Comparison of ENCODE assay signal across 9 mouse cellular contexts in the genomic region with DNA sequence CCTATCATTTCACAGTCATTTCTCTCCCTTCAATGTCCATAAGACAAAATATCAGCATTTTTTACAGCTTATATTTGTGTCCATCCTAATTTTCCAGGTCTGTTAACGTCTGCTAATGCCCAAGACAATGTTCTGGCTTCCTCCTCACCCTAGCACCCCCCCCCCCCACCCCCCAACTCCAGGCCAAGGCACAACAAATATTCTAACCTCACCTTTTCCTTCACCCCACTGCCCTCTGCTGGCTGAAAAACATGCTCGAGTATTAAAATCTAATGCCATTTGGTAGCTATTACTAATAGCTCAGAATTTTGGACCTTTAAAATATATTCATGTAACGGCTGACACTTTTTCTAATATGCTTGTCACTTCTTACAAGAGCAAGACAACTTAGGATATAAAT. TPM values are rescaled to one million over a fixed set of nuclear protein-coding genes. Genes with fewer than 3 reads are reported as not detected.
DNase-seq lines count a peak whose midpoint lies in the region; ATAC-seq lines count a peak whose summit lies in the region.
"Had no signal": no experiment of that assay in that cellular context is flagged by ENCODE, and none has a peak within 500 bp of the region (broad histone marks: within the 10 kb centered on the region; RNA-seq: fewer than 3 reads in every experiment).

No protein-coding gene starts in this region.

- no peak overlapping the region for H3K4me2 ChIP-seq in kidney, embryonic 15.5 days
- H3K4me2 ChIP-seq in midbrain, embryonic 11.5 days, result no peak overlapping the region
- H3K4me2 ChIP-seq: neural tube, embryonic 12.5 days had no signal

- H3K4me1 ChIP-seq in kidney, embryonic 15.5 days, result no peaks in the 10 kb centered on the region
- no peaks in the 10 kb centered on the region for H3K4me1 ChIP-seq in midbrain, embryonic 11.5 days (ENCODE audit: control insufficient read depth, insufficient read depth, low read length)
- H3K4me1 ChIP-seq: neural tube, embryonic 12.5 days had no signal

- no peak overlapping the region for H3K9ac ChIP-seq in kidney, embryonic 15.5 days
- H3K9ac ChIP-seq in midbrain, embryonic 11.5 days (ENCODE audit: low read length), result no peak overlapping the region
- H3K9ac ChIP-seq: neural tube, embryonic 12.5 days had no signal

- H3K36me3 ChIP-seq in kidney, embryonic 15.5 days, result no peaks in the 10 kb centered on the region
- H3K36me3 ChIP-seq in splenic B cell, adult 2 months (ENCODE audit: control insufficient read depth, insufficient read depth, low read length, poor library complexity, severe bottlenecking), result no peaks in the 10 kb centered on the region
- no peaks in the 10 kb centered on the region for H3K36me3 ChIP-seq in midbrain, embryonic 11.5 days (ENCODE audit: control insufficient read depth, insufficient read depth, low read length)
- H3K36me3 ChIP-seq: neural tube, embryonic 12.5 days had no signal

- H3K27me3 ChIP-seq in kidney, embryonic 15.5 days, result no peaks in the 10 kb centered on the region
- H3K27me3 ChIP-seq in splenic B cell, adult 2 months (ENCODE audit: control insufficient read depth, insufficient read depth, low read length, poor library complexity, severe bottlenecking), result no peaks in the 10 kb centered on the region
- no peaks in the 10 kb centered on the region for H3K27me3 ChIP-seq in midbrain, embryonic 11.5 days (ENCODE audit: control insufficient read depth, insufficient read depth, low read length)
- H3K27me3 ChIP-seq: neural tube, embryonic 12.5 days had no signal

- H3K9me3 ChIP-seq in kidney, embryonic 15.5 days (replicated peaks), result no peaks in the 10 kb centered on the region
- no peaks in the 10 kb centered on the region for H3K9me3 ChIP-seq in midbrain, embryonic 11.5 days (ENCODE audit: control insufficient read depth, low read length)
- H3K9me3 ChIP-seq: neural tube, embryonic 12.5 days had no signal

- ATAC-seq in kidney, embryonic 15.5 days (replicated peaks; ENCODE audit: low FRiP score), result no peak
- ATAC-seq in midbrain, embryonic 11.5 days (ENCODE audit: low FRiP score), result no peak

- no peak overlapping the region for H3K27ac ChIP-seq in kidney, embryonic 15.5 days
- no peak overlapping the region for H3K27ac ChIP-seq in midbrain, embryonic 11.5 days (ENCODE audit: low read depth, low read length)
- H3K27ac ChIP-seq: neural tube, embryonic 12.5 days had no signal

- DNase-seq in kidney, adult 18-20 months, result peak; percentile 42
- peak; percentile 38 for DNase-seq in CD4-positive helper T cell, adult 2 months (ENCODE audit: low read depth, low spot score)
- DNase-seq in ZHBTc4 (ENCODE audit: low read depth, low spot score), result peak; percentile 30
- peak; percentile 75 for DNase-seq in embryo, embryonic 10.5 days (ENCODE audit: low spot score)
- DNase-seq in layer of hippocampus, adult 9-11 months, result peak; percentile 16
- peak; percentile 62 for DNase-seq in splenic B cell, adult 2 months (ENCODE audit: low read depth, low spot score)
- no peak for DNase-seq in midbrain, embryonic 11.5 days (ENCODE audit: low spot score, missing footprints)

- WGBS in kidney, embryonic 15.5 days, result 9% methylated on average over 3 of the region's 3 CpGs
- 14% methylated on average over 3 of the region's 3 CpGs for WGBS in midbrain, embryonic 11.5 days

- no peak overlapping the region for H3K4me3 ChIP-seq in kidney, embryonic 15.5 days (replicated peaks)
- no peak overlapping the region for H3K4me3 ChIP-seq in midbrain, embryonic 11.5 days (ENCODE audit: low read depth, low read length)
- H3K4me3 ChIP-seq: neural tube, embryonic 12.5 days had no signal

RNA-seq across cellular contexts. Expression of a gene that starts 27.4 kb away (rescaled TPM):
- 1.2 TPM in 2 replicates for polyA plus RNA-seq in kidney, embryonic 15.5 days (2015; fragmentation: Nextera tagmentation; extraction: Ambion mirVana)
- 0.37 and 0.71 TPM in 2 replicates for polyA plus RNA-seq in midbrain, embryonic 11.5 days (2014; fragmentation: Nextera tagmentation; extraction: Ambion mirVana)

RNA-seq across cellular contexts. Expression of a gene that starts 28.8 kb away (rescaled TPM):
- 4.6 and 7.4 TPM in 2 replicates for polyA plus RNA-seq in kidney, embryonic 15.5 days (2015; fragmentation: Nextera tagmentation; extraction: Ambion mirVana)
- polyA plus RNA-seq in midbrain, embryonic 11.5 days (2014; fragmentation: Nextera tagmentation; extraction: Ambion mirVana), result 2.6 and 2.7 TPM in 2 replicates

RNA-seq across cellular contexts. Expression of a gene that starts 44.1 kb away (rescaled TPM):
- 16.3 and 20.1 TPM in 2 replicates for polyA plus RNA-seq in kidney, embryonic 15.5 days (2015; fragmentation: Nextera tagmentation; extraction: Ambion mirVana)
- 15.1 and 16.0 TPM in 2 replicates for polyA plus RNA-seq in midbrain, embryonic 11.5 days (2014; fragmentation: Nextera tagmentation; extraction: Ambion mirVana)

RNA-seq across cellular contexts. Expression of a gene that starts 44.2 kb away (rescaled TPM):
- 116 and 120 TPM in 2 replicates for polyA plus RNA-seq in kidney, embryonic 15.5 days (2015; fragmentation: Nextera tagmentation; extraction: Ambion mirVana)
- polyA plus RNA-seq in midbrain, embryonic 11.5 days (2014; fragmentation: Nextera tagmentation; extraction: Ambion mirVana), result 104 and 119 TPM in 2 replicates
